Mouse (Mus musculus): ENCODE measurements around the gene Samhd1.

Samhd1 gene

DNA sequence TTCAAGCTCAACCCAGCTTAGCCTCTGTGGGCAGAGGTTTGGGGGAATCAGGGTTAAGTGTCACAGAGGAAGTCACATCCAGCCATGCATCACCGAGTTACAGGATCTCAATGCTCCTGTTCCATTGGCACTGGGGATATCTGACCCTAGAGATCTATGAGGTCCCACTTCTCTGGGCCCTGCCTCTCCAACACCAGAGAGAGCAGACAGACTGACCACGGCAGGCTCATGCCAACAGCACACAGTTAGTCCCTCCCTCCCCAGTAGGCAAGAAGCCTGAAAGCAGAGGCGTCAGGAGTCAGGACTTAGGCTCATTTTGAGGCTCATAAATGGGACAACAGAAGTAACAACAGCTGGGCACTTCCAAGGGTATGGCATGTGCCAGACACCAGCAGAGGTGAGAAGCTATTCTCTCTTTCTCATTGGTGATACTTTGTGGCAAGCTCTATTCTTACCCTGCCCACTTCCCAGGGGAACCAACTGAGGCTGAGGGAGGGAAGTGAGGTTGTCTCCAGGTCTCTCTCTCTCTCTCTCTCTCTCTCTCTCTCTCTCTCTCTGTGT lies 65.2 kb downstream of the Samhd1 start:
- no peak for DNase-seq

DNA sequence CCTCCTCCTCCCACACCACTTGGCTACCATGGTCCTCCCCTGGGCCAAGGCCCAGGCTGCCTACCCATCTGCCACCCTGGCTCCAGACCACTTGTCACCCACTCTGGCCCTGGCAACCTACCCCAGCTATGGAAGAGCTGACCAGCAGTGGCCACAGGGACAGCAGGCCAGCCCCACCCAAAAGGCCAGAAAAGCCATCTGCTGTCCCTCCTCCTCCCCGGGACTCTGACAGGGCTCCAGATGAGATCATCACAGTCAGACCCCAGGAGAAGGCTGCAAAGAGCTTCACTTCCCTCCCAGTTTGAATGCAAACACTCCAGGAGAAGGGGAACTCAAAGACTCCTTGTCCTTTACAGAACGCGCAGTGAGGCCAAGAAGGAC lies 65.7 kb downstream of the Samhd1 start:
- no peak for DNase-seq

DNA sequence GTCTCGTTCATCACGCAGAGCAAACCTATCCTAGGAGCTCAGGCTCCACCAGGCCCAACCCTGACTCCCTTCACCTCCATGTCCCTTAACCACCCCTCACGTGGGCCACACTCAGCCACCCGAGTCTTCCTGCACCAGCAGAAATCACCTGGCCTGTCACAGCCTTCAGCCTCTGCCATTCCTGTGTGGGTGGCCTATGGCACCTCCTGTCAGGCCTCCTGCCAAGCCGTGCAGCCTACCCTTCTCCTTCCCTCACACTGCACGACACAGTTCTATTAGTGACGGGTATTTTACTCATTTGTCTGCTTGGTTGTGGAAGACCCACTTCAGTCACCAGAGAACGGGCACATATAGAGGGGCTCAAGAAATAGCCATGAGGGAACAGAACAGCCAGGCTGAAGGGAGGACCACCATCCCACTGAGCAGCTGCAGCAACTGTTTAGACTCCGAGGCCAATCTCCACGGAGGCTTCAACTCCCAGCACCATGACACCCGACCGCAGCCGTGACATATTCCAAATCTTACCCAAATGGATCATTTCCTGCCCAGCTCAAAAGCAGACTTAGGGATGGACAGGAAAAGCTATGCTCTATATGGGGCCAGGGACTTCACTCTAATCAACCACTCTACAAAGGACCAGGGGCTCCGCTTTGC lies 66.2 kb downstream of the Samhd1 start:
- DNase-seq, result no peak

GRCm38 (mm10) chr2:157066731-157067430 lies 68.2 kb downstream of the Samhd1 start:
- no peak for DNase-seq

GRCm38 (mm10) chr2:157065879-157066226 lies 69.2 kb downstream of the Samhd1 start:
- no peak for DNase-seq

GRCm38 (mm10) chr2:157064978-157065878 lies 69.8 kb downstream of the Samhd1 start:
- DNase-seq, result no peak

GRCm38 (mm10) chr2:157064136-157064535 lies 70.9 kb downstream of the Samhd1 start:
- DNase-seq, result no peak

GRCm38 (mm10) chr2:157063241-157063700 lies 71.8 kb downstream of the Samhd1 start:
- DNase-seq, result peak; percentile 65 to 68

- no peak for DNase-seq
These were observed 74.3 kb downstream of the Samhd1 start for GRCm38 (mm10) chr2:157060557-157061305.

- no peak for DNase-seq
These were observed 75.0 kb downstream of the Samhd1 start for GRCm38 (mm10) chr2:157060037-157060436.

DNA sequence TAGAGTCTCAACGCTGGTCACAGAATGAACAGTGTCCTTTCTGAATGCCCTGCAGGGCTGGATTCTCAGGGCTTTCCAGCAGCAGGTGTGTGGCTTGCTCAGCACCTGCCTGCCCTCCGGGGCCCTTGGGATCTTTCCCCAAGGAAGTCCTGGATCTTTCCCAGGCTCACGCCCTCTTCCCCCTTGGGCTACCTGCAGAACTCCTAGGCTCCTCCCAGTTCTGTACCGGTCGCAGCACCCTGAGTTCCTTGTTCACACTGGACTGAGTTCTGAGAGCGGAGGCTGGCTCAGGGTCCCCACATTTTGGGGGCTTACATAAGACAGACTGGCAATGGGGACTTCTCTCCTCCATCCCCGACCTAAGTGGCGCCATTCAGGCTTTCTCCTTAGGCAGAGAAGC lies 75.9 kb downstream of the Samhd1 start:
- no peak for DNase-seq

DNA sequence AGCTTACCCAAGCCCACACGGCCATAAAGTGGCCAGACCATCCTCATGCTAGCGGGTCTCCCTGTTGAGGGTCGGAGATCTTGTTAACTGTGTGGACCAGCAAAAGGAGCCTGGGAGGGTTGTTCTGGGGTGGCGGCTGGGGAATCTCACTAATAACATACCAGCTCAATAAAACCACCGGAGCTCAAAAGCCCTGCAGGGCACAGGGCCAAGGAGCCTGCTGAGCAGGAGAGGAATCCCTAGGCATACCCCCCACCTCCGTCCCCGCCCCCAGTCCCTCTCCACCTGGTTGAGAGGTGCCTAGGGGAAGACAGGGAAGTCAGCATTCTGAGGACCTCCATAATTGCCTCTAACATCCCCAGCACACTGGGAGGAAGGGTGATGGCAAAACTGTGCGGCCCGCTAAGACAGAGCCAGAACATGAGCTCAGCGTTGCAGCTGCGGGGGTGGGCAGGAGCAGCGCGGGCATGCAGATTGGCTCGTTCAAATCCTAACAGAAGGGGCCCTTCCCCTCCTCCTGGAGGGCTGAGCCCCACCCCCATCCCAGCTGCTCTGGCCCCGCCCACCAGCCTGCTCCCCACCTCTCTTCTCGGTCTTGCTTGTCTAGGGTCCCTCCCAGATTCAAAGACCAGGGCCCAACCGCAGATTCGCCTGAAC lies 76.6 kb downstream of the Samhd1 start:
- DNase-seq, result no peak

- no peak for DNase-seq
These were observed 77.3 kb downstream of the Samhd1 start for GRCm38 (mm10) chr2:157057758-157058157.

GRCm38 (mm10) chr2:157057186-157057585 lies 77.9 kb downstream of the Samhd1 start:
- DNase-seq, result no peak

DNA sequence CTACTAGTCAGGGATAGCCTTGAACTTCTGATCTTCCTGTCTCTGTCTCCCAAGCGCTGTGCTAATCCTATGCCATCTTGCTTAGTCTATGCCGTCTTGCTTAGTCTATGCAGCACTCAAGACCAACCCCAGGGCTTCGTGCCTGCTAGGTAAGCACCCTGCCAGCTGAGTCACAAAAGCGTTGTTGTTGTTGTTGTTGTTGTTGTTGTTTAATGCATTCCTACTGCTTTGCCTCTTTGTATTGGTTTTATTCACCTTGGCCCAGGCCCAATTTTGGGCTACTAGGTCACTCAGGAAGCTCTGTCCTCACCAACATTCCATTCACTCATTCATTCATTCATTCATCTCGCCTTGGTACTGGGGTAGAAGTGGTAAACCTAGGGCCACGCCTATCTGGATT lies 79.3 kb downstream of the Samhd1 start:
- DNase-seq, result no peak

DNA sequence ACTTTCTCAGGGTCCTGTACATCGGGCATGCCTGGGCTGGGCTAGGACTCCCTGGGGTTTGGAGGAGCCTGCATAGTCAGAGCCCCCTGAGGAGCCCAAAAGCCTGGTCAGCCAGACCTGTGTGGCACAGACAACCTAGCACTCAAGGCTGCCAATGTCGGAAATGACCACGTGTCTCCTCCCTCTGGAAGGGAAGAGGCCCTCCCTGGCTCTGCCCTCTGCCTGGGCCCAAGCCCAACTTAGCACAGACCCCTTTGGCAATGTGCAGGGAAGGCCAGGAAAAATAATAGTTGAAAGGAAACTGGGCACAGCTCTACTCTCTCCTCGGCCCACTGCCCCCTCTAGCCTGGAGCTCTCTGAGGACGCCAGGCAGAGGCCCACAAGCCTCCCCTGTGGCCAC lies 80.2 kb downstream of the Samhd1 start:
- DNase-seq, result no peak

DNA sequence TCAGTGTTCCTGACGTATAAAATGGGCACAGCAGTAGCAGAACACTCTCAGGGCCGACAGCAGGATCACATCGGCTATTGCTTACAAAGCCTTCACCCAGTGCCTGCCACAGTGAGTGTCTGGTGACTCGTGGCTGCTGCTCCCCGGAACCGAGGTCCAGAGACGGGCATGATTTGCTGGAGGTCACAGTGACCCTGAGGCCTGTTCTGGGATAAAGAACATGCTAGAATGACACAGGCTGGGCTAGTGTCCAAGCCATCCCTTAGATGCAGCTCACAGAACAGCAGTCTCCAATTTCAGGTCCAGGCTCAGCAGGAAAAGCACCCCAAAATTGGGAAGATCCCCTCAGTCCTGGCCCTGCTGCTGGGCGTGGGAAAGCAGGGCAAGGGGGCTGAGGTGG lies 80.8 kb downstream of the Samhd1 start:
- no peak for DNase-seq

- no peak for DNase-seq
These were observed 81.3 kb downstream of the Samhd1 start for GRCm38 (mm10) chr2:157053787-157054186.

DNA sequence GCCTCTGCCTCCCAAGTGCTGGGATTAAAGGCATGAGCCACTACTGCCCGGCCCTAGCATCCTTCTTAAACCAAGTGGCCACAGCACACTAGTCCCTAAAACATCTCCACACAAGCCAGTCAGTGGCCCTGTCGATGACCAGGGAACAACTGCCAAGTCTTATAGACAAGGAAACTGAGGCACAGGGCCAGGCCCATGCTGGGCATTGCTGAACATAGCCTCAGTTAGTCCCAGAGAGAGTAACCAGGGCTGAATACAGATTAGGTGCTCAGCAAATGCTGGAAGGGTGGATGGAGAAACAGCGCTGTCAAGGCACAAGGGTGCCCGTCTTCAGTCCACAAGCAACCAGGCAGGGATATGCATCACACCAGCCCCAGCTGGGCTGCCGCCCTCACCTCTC lies 81.9 kb downstream of the Samhd1 start:
- DNase-seq, result no peak

GRCm38 (mm10) chr2:157052448-157052847 lies 82.6 kb downstream of the Samhd1 start:
- DNase-seq, result no peak

- no peak for DNase-seq
These were observed 85.2 kb downstream of the Samhd1 start for GRCm38 (mm10) chr2:157049831-157050243.
